Mouse (Mus musculus) heart, embryonic 16.5 days (tissue): ENCODE results near the gene Tyk2. TPM values are rescaled to one million over a fixed set of nuclear protein-coding genes. Genes with fewer than 3 reads are reported as not detected.
A peak's percentile ranks its signal among the peaks of the same experiment; 100 is the strongest.

Experiments
- ATAC-seq: fragments of 200-750 bp; cut with Nextera tagmentation; replicated peaks from 2 replicates; pipeline ENCODE4 v1.8.0; 2017; ENCODE audit warnings: moderate number of reproducible peaks; ENCODE audit not compliant: insufficient read depth, low FRiP score; ENCODE audit errors: extremely low read depth
- H3K27ac ChIP-seq: fragments of 300-500 bp; sonication (generic); 2 replicates; pipeline ENCODE4 v1.5.1; 2014; ENCODE audit warnings: mild to moderate bottlenecking, low read length, control low read depth, moderate library complexity
- H3K27me3 ChIP-seq: fragments of 300-500 bp; sonication (generic); 2 replicates; pipeline ENCODE4 v1.6.1; 2014; ENCODE audit warnings: low read length, mixed read lengths; ENCODE audit not compliant: control insufficient read depth, insufficient read depth
- H3K36me3 ChIP-seq: fragments of 300-500 bp; sonication (generic); 2 replicates; pipeline ENCODE4 v1.6.1; 2014; ENCODE audit not compliant: control insufficient read depth, insufficient read depth
- H3K4me1 ChIP-seq: fragments of 300-500 bp; sonication (generic); 2 replicates; pipeline ENCODE4 v1.6.1; 2014; ENCODE audit warnings: low read length, mixed read lengths; ENCODE audit not compliant: control insufficient read depth, insufficient read depth
- H3K4me2 ChIP-seq: fragments of 300-500 bp; sonication (generic); 2 replicates; pipeline ENCODE4 v1.6.1; 2014; ENCODE audit warnings: low read depth, mild to moderate bottlenecking, control low read depth, low read length
- H3K4me3 ChIP-seq: fragments of 300-500 bp; sonication (generic); 2 replicates; pipeline ENCODE4 v1.5.1; 2014; ENCODE audit warnings: mild to moderate bottlenecking, control low read depth, low read length
- H3K9ac ChIP-seq: fragments of 300-500 bp; sonication (generic); 2 replicates; pipeline ENCODE4 v1.6.1; 2014; ENCODE audit warnings: low read length, control low read depth
- H3K9me3 ChIP-seq: fragments of 300-500 bp; sonication (generic); replicated peaks from 2 replicates; pipeline ENCODE4 v1.6.1; 2016; ENCODE audit warnings: low read length; ENCODE audit not compliant: control insufficient read depth
- WGBS: fragments of 180-500 bp; shearing (Covaris S2); extraction: QIAGEN DNeasy Blood & Tissue Kit; methylation state at CpG from one replicate; pipeline ENCODE4 v1.1.7; 2014; 5-methylcytosine and 5-hydroxymethylcytosine counted together
- polyA plus RNA-seq: library from polyadenylated mRNA; unstranded; fragments of >200 nt; fragmentation: Nextera tagmentation; extraction: Ambion mirVana; gene quantifications from 2 replicates; pipeline ENCODE4 v1.2.1, GENCODE M21; 2015

The Tyk2 gene
- polyA plus RNA-seq, 1 experiment from 2014 or later = 15.8 TPM

DNA sequence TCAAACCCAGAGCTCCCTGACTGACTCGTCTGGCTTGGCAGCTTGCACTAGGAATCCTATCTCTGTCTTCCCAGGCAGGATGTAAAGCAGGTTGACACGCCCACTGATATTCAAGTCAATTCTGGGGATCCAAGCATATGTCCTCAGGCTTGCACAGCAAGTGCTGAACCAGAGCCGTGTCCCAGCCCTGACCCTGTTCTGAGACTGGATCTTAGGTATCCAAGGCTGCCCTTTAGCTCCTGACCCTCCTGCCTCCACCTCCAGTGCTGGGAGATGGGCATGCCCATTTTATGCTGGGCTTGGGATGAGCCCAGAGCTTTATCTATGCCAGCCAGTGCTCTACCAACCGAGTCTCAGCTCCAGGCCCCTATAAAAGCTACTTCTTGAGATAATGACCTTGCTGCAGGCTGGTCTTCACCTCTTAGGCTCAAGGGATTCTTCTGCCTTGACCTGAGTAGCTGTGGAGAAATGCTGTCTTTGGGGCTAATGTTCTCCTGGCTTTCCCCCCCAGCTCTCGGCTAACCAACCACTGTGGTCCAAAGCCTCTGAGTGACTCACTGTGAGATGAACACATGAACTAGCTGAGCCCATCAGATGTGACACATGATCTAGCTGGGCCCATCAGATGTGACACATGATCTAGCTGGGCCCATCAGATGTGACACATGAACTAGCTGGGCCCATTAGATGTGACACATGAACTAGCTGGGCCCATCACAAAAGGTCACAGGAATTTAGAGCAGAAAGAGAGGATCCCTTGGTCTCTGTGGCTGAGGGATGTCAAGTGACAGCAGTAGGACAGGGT, 25.1 kb downstream of the Tyk2 start:
- H3K9ac ChIP-seq = no peak overlapping the region
- H3K4me1 ChIP-seq = no peaks in the 10 kb centered on the region
- H3K27ac ChIP-seq = no peak overlapping the region
- no peaks in the 10 kb centered on the region for H3K9me3 ChIP-seq
- H3K4me3 ChIP-seq = no peak overlapping the region
- no peak overlapping the region for H3K4me2 ChIP-seq
- H3K27me3 ChIP-seq = no peaks in the 10 kb centered on the region
- 71% methylated on average over 5 of the region's 5 CpGs for WGBS
- no peak for ATAC-seq
- H3K36me3 ChIP-seq = no peaks in the 10 kb centered on the region; the same call in 1 of the 2 replicates

DNA sequence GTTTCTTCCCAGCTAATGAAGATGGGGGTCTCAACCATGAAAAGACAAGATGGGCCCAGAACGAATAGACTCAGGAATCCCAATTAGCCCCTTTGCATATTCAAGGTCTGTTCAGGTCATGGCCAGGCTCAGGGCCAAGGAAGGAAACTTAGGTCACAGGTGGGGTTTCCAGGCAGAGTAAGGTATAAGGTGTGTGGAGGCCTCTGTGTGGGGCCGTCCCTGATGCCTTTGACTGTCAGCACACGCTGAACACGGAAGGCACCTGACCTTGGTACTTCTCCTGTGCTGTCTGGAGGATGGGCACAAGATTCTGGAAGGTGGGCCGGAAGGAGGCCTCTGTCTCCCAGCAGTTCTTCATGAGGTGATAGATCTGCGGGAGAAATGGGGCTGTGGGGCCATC, 26.2 kb downstream of the Tyk2 start:
- H3K4me1 ChIP-seq = peaks cover 4% of the 10 kb centered on the region; the same call in 1 of the 2 replicates
- H3K27me3 ChIP-seq = no peaks in the 10 kb centered on the region
- no peak for ATAC-seq
- no peaks in the 10 kb centered on the region for H3K9me3 ChIP-seq
- no peak overlapping the region for H3K4me3 ChIP-seq
- H3K4me2 ChIP-seq = no peak overlapping the region
- H3K27ac ChIP-seq = no peak overlapping the region
- no peak overlapping the region for H3K9ac ChIP-seq
- WGBS = 79% methylated on average over 6 of the region's 6 CpGs
- no peaks in the 10 kb centered on the region; the same call in 1 of the 2 replicates for H3K36me3 ChIP-seq

DNA sequence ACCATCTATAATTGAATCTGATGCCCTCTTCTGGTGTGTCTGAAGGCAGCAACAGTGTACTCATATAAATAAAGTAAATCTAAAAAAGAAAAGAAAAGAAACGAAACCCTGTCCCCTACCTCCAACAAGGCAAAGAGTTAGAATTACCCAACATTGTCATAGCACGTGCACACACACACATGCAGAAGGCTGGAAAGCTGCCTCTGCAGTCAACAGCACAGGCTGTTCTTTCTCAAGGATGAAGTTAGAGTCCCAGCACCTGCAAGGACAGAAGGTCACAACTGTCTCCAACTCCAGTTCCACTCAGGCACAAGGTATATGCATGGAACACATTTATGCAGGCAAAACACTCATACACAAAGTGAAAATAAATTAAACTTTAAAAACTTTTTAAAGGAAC, 29.0 kb downstream of the Tyk2 start:
- WGBS = 82% methylated on average over 2 of the region's 2 CpGs
- no peak overlapping the region for H3K4me2 ChIP-seq
- H3K9me3 ChIP-seq = no peaks in the 10 kb centered on the region
- H3K27ac ChIP-seq = no peak overlapping the region
- H3K27me3 ChIP-seq = no peaks in the 10 kb centered on the region
- no peaks in the 10 kb centered on the region; the same call in 1 of the 2 replicates for H3K36me3 ChIP-seq
- H3K4me3 ChIP-seq = no peak overlapping the region
- H3K9ac ChIP-seq = no peak overlapping the region
- H3K4me1 ChIP-seq = peaks cover 4% of the 10 kb centered on the region; the same call in 1 of the 2 replicates
- ATAC-seq = no peak

DNA sequence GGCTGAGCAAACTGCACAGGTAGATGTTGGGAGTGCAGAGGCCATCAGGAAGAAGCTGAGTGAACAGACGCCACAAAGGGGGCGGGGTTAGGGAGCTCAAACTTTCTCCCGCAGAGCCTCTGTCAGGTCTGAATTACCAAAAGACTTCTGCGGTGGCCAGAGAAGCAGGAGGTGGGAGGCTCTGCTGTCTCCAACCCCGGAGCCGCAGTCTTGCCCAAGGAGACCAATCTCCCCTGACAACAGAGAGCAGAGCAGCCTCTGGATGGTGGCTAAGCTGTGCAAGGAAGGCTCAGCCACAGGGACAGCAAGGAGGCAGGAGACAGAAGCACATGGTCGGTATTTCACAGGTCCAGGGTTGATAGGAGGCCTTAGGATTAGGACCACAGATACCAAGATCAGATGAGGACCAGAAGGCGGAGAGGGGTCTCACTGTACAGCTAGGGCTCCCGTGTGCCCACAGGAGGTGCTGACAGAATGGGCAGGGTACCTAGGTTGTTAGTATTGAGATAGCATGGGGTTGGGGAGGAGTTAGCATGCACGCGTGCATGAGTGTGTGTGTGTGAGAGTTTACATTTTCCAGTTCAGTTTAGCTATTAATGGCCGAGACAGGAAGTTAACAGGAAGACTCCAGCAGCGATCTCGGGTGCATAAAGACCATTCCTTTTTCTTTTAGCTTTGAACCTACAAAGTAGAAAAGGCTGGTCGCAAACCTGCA, 30.4 kb downstream of the Tyk2 start:
- no peaks in the 10 kb centered on the region for H3K36me3 ChIP-seq
- no peak overlapping the region for H3K4me3 ChIP-seq
- ATAC-seq = no peak
- no peaks in the 10 kb centered on the region for H3K9me3 ChIP-seq
- peaks cover 4% of the 10 kb centered on the region; the same call in 1 of the 2 replicates for H3K4me1 ChIP-seq
- 0 out of 2 replicates have a peak overlapping the region, but pooled peaks have one; percentile 32 for H3K9ac ChIP-seq
- 39% methylated on average over 15 of the region's 15 CpGs for WGBS
- no peak overlapping the region for H3K27ac ChIP-seq
- no peak overlapping the region for H3K4me2 ChIP-seq
- H3K27me3 ChIP-seq = no peaks in the 10 kb centered on the region

DNA sequence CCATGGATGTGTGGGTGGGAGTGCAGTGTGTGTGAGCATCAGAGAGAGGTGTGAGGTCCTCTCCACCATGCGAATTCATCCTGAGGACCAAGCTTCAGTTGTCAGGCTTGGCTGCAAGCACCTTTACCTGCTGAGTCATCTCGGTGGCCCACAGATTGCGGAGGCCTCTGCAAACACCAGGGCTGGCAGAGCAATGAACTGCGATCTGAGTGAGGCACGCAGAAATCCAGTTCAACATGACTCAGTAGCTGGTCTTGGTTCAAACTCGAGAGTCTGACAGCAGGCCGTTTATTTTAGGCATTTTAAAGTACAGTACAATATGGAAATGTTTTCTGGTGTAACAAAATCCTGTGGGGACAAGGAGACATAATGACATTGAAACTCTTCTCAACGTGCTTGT, 33.2 kb downstream of the Tyk2 start:
- Histone ChIP-seq H3K27ac (no peak overlapping the region), H3K27me3 (no peaks in the 10 kb centered on the region), H3K4me1 (peaks cover 4% of the 10 kb centered on the region; the same call in 1 of the 2 replicates), H3K4me3 (no peak overlapping the region), H3K9ac (no peak overlapping the region), H3K36me3 (no peaks in the 10 kb centered on the region), H3K9me3 (no peaks in the 10 kb centered on the region), H3K4me2 (no peak overlapping the region)
- 49% methylated on average over 8 of the region's 8 CpGs for WGBS
- no peak for ATAC-seq

DNA sequence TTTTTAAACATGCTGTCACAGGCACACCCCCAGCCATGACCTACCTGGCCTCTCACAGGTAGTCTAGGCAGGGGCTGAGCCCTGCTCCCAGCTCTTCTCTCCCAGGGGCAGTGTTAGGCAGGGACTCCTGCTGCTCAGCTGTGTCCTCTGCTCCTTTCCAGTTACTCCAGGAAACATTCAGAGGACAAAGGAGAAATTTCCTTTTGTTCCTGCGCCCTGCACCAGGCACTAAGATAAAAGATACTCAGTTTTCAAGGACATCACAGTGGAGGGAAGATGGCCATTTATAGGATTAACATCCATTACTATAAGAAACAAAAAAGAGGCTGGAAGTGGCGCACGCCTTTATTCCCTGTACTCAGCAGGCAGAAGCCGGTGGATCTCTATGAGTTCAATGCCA, 35.1 kb downstream of the Tyk2 start:
- no peak overlapping the region for H3K27ac ChIP-seq
- H3K4me2 ChIP-seq = no peak overlapping the region
- 92% methylated on average over 4 of the region's 4 CpGs for WGBS
- no peaks in the 10 kb centered on the region for H3K36me3 ChIP-seq
- no peaks in the 10 kb centered on the region for H3K27me3 ChIP-seq
- no peak overlapping the region for H3K9ac ChIP-seq
- no peaks in the 10 kb centered on the region for H3K9me3 ChIP-seq
- no peak for ATAC-seq
- H3K4me3 ChIP-seq = no peak overlapping the region
- H3K4me1 ChIP-seq = peaks cover 6% of the 10 kb centered on the region

DNA sequence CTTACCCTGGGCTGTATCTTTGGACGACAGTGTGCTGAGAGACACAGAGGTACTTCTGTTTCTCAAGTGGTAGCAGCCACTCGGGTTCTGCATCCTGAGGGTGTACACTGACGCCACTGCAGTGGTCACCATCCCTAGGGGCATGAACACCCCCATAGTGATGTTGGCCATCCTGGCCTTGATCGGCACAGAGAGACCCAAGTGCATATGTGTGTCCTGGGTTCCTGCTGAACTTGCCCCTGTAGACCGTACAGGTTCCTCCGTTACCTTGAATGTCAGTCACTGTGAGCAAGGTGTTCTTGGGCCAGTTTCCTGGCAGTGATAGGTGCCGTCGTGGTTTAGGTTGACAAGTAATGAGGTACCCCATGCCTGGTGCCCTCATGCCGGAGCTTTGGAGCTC, 37.6 kb downstream of the Tyk2 start:
- ATAC-seq = no peak
- Histone ChIP-seq H3K9me3 (no peaks in the 10 kb centered on the region), H3K27ac (no peak overlapping the region), H3K27me3 (no peaks in the 10 kb centered on the region), H3K4me2 (no peak overlapping the region), H3K4me3 (no peak overlapping the region), H3K4me1 (peaks cover 15% of the 10 kb centered on the region), H3K36me3 (peaks cover 11% of the 10 kb centered on the region), H3K9ac (no peak overlapping the region)
- WGBS = 90% methylated on average over 9 of the region's 9 CpGs

DNA sequence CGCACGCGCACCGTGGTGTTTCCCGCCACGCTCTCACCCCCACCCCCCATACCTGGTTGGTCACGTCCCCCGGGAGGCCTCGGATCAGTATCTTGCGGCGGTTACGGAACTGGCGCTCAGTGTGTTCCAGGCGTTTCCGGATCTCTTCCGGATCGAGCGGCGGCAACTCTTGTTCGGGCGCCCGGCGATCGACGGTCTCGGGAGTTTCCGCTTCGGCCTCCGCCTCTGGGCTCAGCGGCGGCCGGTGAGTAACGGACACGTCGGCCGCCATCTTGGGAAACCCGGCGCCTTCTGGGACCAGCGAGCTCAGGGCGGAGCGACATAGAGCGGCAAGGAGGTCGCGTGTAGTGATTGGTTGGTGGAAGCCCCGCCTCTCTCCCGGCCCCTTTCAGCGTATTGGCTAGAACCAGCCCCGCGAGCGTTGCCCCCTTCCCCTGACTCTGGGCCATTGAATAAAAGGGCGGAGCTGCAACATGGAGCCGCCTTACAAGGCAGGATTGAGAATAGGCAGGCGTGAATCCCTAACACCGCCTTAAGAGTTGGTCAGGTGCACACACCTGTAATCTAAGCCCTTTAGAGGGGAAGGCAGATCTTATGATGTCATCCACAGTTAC, 39.2 kb downstream of the Tyk2 start, which contains the start of the genes Gm38431 and Raver1:
TSS of gene Gm38431 (minus strand) at position 291 of the 614 bp plus-strand sequence.
TSS of gene Raver1 (minus strand) at position 302 of the 614 bp plus-strand sequence.
- ATAC-seq = peak; percentile 100
- Histone ChIP-seq H3K4me1 (peaks cover 15% of the 10 kb centered on the region), H3K9me3 (no peaks in the 10 kb centered on the region), H3K27ac (peak within 1 kb of the TSS; percentile 88), H3K36me3 (peaks cover 24% of the 10 kb centered on the region), H3K27me3 (no peaks in the 10 kb centered on the region), H3K4me3 (peak within 1 kb of the TSS; percentile 75), H3K9ac (peak within 1 kb of the TSS; percentile 85), H3K4me2 (peak within 1 kb of the TSS; percentile 91)
- under 1% methylated on average over 54 of the region's 54 CpGs for WGBS
